Mouse (Mus musculus) intestine, postnatal 0 days (tissue): ENCODE measurements around the gene Uvrag. TPM values are rescaled to one million over a fixed set of nuclear protein-coding genes. Genes with fewer than 3 reads are reported as not detected.
A peak's percentile ranks its signal among the peaks of the same experiment; 100 is the strongest.
"Not testable (repeated sequence)": the region's sequence is repeated elsewhere in the genome, so short reads cannot be mapped to it uniquely, and the experiment has no call there.

Source experiments
- ATAC-seq: fragments of 200-750 bp; cut with Nextera tagmentation; 2 replicates; pipeline ENCODE4 v1.8.0; 2017; ENCODE audit warnings: mild to moderate bottlenecking, moderate TSS enrichment, moderate library complexity
- H3K27ac ChIP-seq: fragments of 300-500 bp; sonication (generic); 2 replicates; pipeline ENCODE4 v1.5.1; 2014; ENCODE audit warnings: mild to moderate bottlenecking, low read depth, low read length, moderate library complexity
- H3K27me3 ChIP-seq: fragments of 300-500 bp; sonication (generic); replicated peaks from 2 replicates; pipeline ENCODE4 v1.6.1; 2014; ENCODE audit warnings: low read length, mixed read lengths; ENCODE audit not compliant: control insufficient read depth, insufficient read depth
- H3K36me3 ChIP-seq: fragments of 300-500 bp; sonication (generic); 2 replicates; pipeline ENCODE4 v1.6.1; 2014; ENCODE audit warnings: mild to moderate bottlenecking, moderate library complexity; ENCODE audit not compliant: control insufficient read depth, insufficient read depth
- H3K4me1 ChIP-seq: fragments of 300-500 bp; sonication (generic); replicated peaks from 2 replicates; pipeline ENCODE4 v1.6.1; 2014; ENCODE audit warnings: antibody characterized with exemption, low read length, mixed read lengths; ENCODE audit not compliant: control insufficient read depth, insufficient read depth
- H3K4me2 ChIP-seq: fragments of 300-500 bp; sonication (generic); replicated peaks from 2 replicates; pipeline ENCODE4 v1.6.1; 2014; ENCODE audit warnings: low read depth, mild to moderate bottlenecking, moderate library complexity
- H3K4me3 ChIP-seq: fragments of 300-500 bp; sonication (generic); 2 replicates; pipeline ENCODE4 v1.5.1; 2014; ENCODE audit warnings: low read depth, low read length
- H3K9ac ChIP-seq: fragments of 300-500 bp; sonication (generic); 2 replicates; pipeline ENCODE4 v1.6.1; 2014; ENCODE audit warnings: mild to moderate bottlenecking, low read depth, low read length
- H3K9me3 ChIP-seq: fragments of 300-500 bp; sonication (generic); 2 replicates; pipeline ENCODE4 v1.6.1; 2016; ENCODE audit warnings: mixed run types; ENCODE audit not compliant: control insufficient read depth
- CTCF ChIP-seq: sonication (generic); IDR thresholded peaks from 2 replicates; pipeline ENCODE4 v1.5.1; 2016; ENCODE audit warnings: low read depth, mild to moderate bottlenecking, control low read depth, antibody characterized with exemption, moderate library complexity
- WGBS: fragments of 180-500 bp; shearing (Covaris S2); extraction: QIAGEN DNeasy Blood & Tissue Kit; methylation state at CpG from one replicate; pipeline ENCODE4 v1.1.7; 2014; 5-methylcytosine and 5-hydroxymethylcytosine counted together
- polyA plus RNA-seq: library from polyadenylated mRNA; unstranded; fragments of >200 nt; fragmentation: Nextera tagmentation; extraction: Ambion mirVana; gene quantifications from 2 replicates; pipeline ENCODE4 v1.2.1, GENCODE M21; 2015

Uvrag gene
- polyA plus RNA-seq, 1 experiment from 2014 or later: 12.0 TPM

- ATAC-seq: no peak
- no peak overlapping the region for H3K9ac ChIP-seq
- H3K4me3 ChIP-seq: no peak overlapping the region
- H3K4me2 ChIP-seq: no peak overlapping the region
- no peak for TF ChIP-seq CTCF
- peaks cover 7% of the 10 kb centered on the region; the same call in 1 of the 2 replicates for H3K36me3 ChIP-seq
- no peaks in the 10 kb centered on the region for H3K27me3 ChIP-seq
- no peak overlapping the region for H3K27ac ChIP-seq
- no peaks in the 10 kb centered on the region for H3K9me3 ChIP-seq
- WGBS: 74% methylated on average over 7 of the region's 7 CpGs
- H3K4me1 ChIP-seq: no peaks in the 10 kb centered on the region
Observed at GRCm38 (mm10) chr7:99067710-99068109, 73.2 kb downstream of the Uvrag start.

GRCm38 (mm10) chr7:99065920-99066319, 75.0 kb downstream of the Uvrag start:
- WGBS: 18% methylated on average over 2 of the region's 2 CpGs
- Histone ChIP-seq H3K27me3 (no peaks in the 10 kb centered on the region), H3K36me3 (peaks cover 7% of the 10 kb centered on the region; the same call in 1 of the 2 replicates), H3K9ac (no peak overlapping the region), H3K4me2 (no peak overlapping the region), H3K4me3 (no peak overlapping the region), H3K9me3 (no peaks in the 10 kb centered on the region), H3K27ac (no peak overlapping the region), H3K4me1 (no peaks in the 10 kb centered on the region)
- ATAC-seq: no peak
- no peak for TF ChIP-seq CTCF

GRCm38 (mm10) chr7:99065391-99065831, 75.5 kb downstream of the Uvrag start:
- Histone ChIP-seq H3K36me3 (peaks cover 7% of the 10 kb centered on the region; the same call in 1 of the 2 replicates), H3K4me1 (no peaks in the 10 kb centered on the region), H3K27me3 (no peaks in the 10 kb centered on the region), H3K9ac (no peak overlapping the region), H3K27ac (no peak overlapping the region), H3K4me2 (no peak overlapping the region), H3K4me3 (no peak overlapping the region), H3K9me3 (no peaks in the 10 kb centered on the region)
- WGBS: 32% methylated on average over 11 of the region's 11 CpGs
- no peak for ATAC-seq
- TF ChIP-seq CTCF: no peak

- no peak for TF ChIP-seq CTCF
- Histone ChIP-seq H3K4me1 (no peaks in the 10 kb centered on the region), H3K9me3 (no peaks in the 10 kb centered on the region), H3K36me3 (peaks cover 7% of the 10 kb centered on the region; the same call in 1 of the 2 replicates), H3K27me3 (no peaks in the 10 kb centered on the region), H3K4me3 (no peak overlapping the region), H3K4me2 (no peak overlapping the region), H3K27ac (no peak overlapping the region), H3K9ac (no peak overlapping the region)
- 29% methylated on average over 3 of the region's 3 CpGs for WGBS
- ATAC-seq: no peak
Observed at GRCm38 (mm10) chr7:99064795-99065194, 76.1 kb downstream of the Uvrag start.

GRCm38 (mm10) chr7:99062263-99062662, 78.7 kb downstream of the Uvrag start:
- not testable (repeated sequence) for H3K4me3 ChIP-seq
- WGBS: 76% methylated on average over 3 of the region's 3 CpGs

GRCm38 (mm10) chr7:99061056-99061680, 79.8 kb downstream of the Uvrag start:
- Histone ChIP-seq H3K4me2 (no peak overlapping the region), H3K27me3 (no peaks in the 10 kb centered on the region), H3K27ac (no peak overlapping the region), H3K4me3 (no peak overlapping the region), H3K4me1 (no peaks in the 10 kb centered on the region), H3K36me3 (0 out of 2 replicates have a peak, but pooled peaks cover 3% of the 10 kb centered on the region), H3K9ac (no peak overlapping the region), H3K9me3 (no peaks in the 10 kb centered on the region)
- no peak for ATAC-seq
- 77% methylated on average over 7 of the region's 7 CpGs for WGBS
- no peak for TF ChIP-seq CTCF

More at GRCm38 (mm10) chr7:99062263-99062662, 78.7 kb downstream of the Uvrag start:
- H3K9ac ChIP-seq, H3K27me3 ChIP-seq, H3K4me2 ChIP-seq, H3K27ac ChIP-seq, H3K4me1 ChIP-seq, H3K9me3 ChIP-seq, ATAC-seq, H3K36me3 ChIP-seq: not testable (repeated sequence)
- peak; percentile 65 for TF ChIP-seq CTCF
